Mouse (Mus musculus) heart, embryonic 14.5 days (tissue): ENCODE measurements around the gene Stk40. TPM values are rescaled to one million over a fixed set of nuclear protein-coding genes. Genes with fewer than 3 reads are reported as not detected.

ENCODE experiments used
- ATAC-seq: fragments of 200-750 bp; cut with Nextera tagmentation; 2 replicates; pipeline ENCODE4 v1.8.0; 2017; ENCODE audit warnings: low read depth, moderate TSS enrichment; ENCODE audit not compliant: insufficient number of reproducible peaks, insufficient read depth, low FRiP score
- H3K27ac ChIP-seq, 2 experiments: fragments of 200-500 bp in 1 of 2; fragments of 300-500 bp in 1 of 2; sonication (generic) in 1 of 2; replicated peaks in 1 of 2; 2 replicates each; pipeline ENCODE4 v1.5.1; 2012 to 2014; ENCODE audit warnings: low read depth in 2 of 2, low read length in 2 of 2, control low read depth in 1 of 2, mild to moderate bottlenecking in 1 of 2, mixed read lengths in 1 of 2; ENCODE audit not compliant: control insufficient read depth in 1 of 2, insufficient read depth in 1 of 2
- H3K27me3 ChIP-seq: fragments of 300-500 bp; sonication (generic); 2 replicates; pipeline ENCODE4 v1.6.1; 2014; ENCODE audit warnings: mild to moderate bottlenecking, low read length, control low read depth; ENCODE audit not compliant: control insufficient read depth, insufficient read depth
- H3K36me3 ChIP-seq: fragments of 300-500 bp; sonication (generic); 2 replicates; pipeline ENCODE4 v1.6.1; 2014; ENCODE audit warnings: mild to moderate bottlenecking, control low read depth, low read length, mixed read lengths; ENCODE audit not compliant: control insufficient read depth, insufficient read depth
- H3K4me1 ChIP-seq, 2 experiments: fragments of 200-500 bp in 1 of 2; fragments of 300-500 bp in 1 of 2; sonication (generic) in 1 of 2; 2 replicates each; pipeline ENCODE4 v1.6.1; 2012 to 2014; ENCODE audit warnings: low read length in 2 of 2, control low read depth in 1 of 2, mixed read lengths in 1 of 2; ENCODE audit not compliant: control insufficient read depth in 2 of 2, insufficient read depth in 2 of 2
- H3K4me2 ChIP-seq: fragments of 300-500 bp; sonication (generic); 2 replicates; pipeline ENCODE4 v1.6.1; 2014; ENCODE audit warnings: mild to moderate bottlenecking, low read length
- H3K4me3 ChIP-seq, 2 experiments: fragments of 200-500 bp in 1 of 2; fragments of 300-500 bp in 1 of 2; sonication (generic) in 1 of 2; 2 replicates each; pipeline ENCODE4 v1.5.1; 2012 to 2014; ENCODE audit warnings: low read length in 2 of 2, mild to moderate bottlenecking in 2 of 2, control low read depth in 1 of 2, low read depth in 1 of 2, moderate library complexity in 1 of 2; ENCODE audit not compliant: control insufficient read depth in 1 of 2, insufficient read depth in 1 of 2
- H3K9ac ChIP-seq: fragments of 300-500 bp; sonication (generic); 2 replicates; pipeline ENCODE4 v1.6.1; 2014; ENCODE audit warnings: mild to moderate bottlenecking, low read length
- H3K9me3 ChIP-seq: fragments of 300-500 bp; sonication (generic); 2 replicates; pipeline ENCODE4 v1.6.1; 2016; ENCODE audit warnings: low read length, control low read depth; ENCODE audit not compliant: control insufficient read depth
- WGBS: fragments of 180-500 bp; shearing (Covaris S2); extraction: QIAGEN DNeasy Blood & Tissue Kit; methylation state at CpG from one replicate; pipeline ENCODE4 v1.1.7; 2014; 5-methylcytosine and 5-hydroxymethylcytosine counted together
- polyA plus RNA-seq: library from polyadenylated mRNA; unstranded; fragments of >200 nt; fragmentation: Nextera tagmentation; extraction: Ambion mirVana; gene quantifications from 2 replicates; pipeline ENCODE4 v1.2.1, GENCODE M21; 2014

Gene Stk40
- polyA plus RNA-seq, 1 experiment from 2014 or later = 17.8 TPM

DNA sequence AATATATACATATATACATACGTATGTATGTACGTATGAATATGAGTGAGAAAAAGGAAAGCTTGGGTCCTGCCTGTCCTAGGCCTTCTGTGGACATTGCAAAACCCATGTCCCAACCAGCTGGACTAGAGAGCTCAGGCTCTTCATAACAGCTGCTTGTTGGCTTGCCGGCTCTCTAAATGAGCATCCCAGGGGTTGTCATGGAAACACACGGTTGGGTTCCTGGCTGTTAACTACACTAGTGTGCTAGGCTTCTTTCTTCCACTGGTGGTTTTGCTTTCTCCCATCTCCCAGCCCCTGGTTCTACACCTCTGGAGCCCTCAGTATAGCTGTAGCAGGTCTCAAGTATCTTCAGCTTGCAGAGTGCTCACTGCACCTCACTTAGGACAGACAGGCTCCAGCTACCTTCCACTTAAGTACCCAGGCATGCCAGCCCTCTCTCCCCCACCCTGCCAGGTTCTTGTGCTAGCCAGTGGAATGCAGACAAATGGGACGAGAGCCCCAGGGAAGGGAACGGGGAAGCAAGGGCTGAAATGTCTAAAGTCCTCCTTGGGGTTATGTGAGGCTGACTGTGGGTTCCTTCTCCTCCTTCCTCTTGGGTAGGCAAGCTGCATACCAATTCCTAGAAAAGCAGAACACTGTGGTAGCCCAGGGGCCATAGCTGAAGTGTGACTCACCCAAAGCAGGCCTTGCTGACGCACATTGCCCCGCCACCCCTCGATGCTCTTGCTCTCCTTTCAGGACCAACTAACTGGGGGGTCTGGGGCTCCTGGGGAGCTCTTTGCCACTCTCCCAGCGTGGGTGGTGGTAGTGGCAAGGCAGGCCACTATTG, 27.7 kb downstream of the Stk40 start:
- Histone ChIP-seq H3K27ac (peak overlapping the region in 1 of 2 experiments; percentile 28; a peak in 1 of 4 replicates), H3K9ac (no peak overlapping the region), H3K9me3 (no peaks in the 10 kb centered on the region), H3K36me3 (peaks cover 74% of the 10 kb centered on the region), H3K4me1 (peaks cover 17 to 23% of the 10 kb centered on the region in 2 experiments; a peak in 3 of 4 replicates), H3K27me3 (no peaks in the 10 kb centered on the region), H3K4me2 (no peak overlapping the region), H3K4me3 (no peak overlapping the region)
- 49% methylated on average over 10 of the region's 10 CpGs for WGBS
- ATAC-seq = no peak; the same call in 1 of the 2 replicates

GRCm38 (mm10) chr4:126132636-126133264, 29.0 kb downstream of the Stk40 start:
- 80% methylated on average over 6 of the region's 6 CpGs for WGBS
- Histone ChIP-seq H3K4me2 (no peak overlapping the region), H3K9me3 (no peaks in the 10 kb centered on the region), H3K4me1 (peaks cover 17 to 23% of the 10 kb centered on the region in 2 experiments; a peak in 3 of 4 replicates), H3K9ac (no peak overlapping the region), H3K27ac (0 out of 4 replicates have a peak overlapping the region, but pooled peaks of 1 of the 2 experiments have one; percentile 7), H3K36me3 (peaks cover 75% of the 10 kb centered on the region), H3K4me3 (no peak overlapping the region), H3K27me3 (no peaks in the 10 kb centered on the region)
- ATAC-seq = no peak

GRCm38 (mm10) chr4:126134236-126134635, 30.5 kb downstream of the Stk40 start:
- no peak overlapping the region for H3K9ac ChIP-seq
- H3K4me1 ChIP-seq = peaks cover 17 to 23% of the 10 kb centered on the region in 2 experiments; a peak in 3 of 4 replicates
- no peak overlapping the region for H3K27ac ChIP-seq
- H3K27me3 ChIP-seq = no peaks in the 10 kb centered on the region
- H3K4me3 ChIP-seq = no peak overlapping the region
- no peaks in the 10 kb centered on the region for H3K9me3 ChIP-seq
- ATAC-seq = no peak
- WGBS = 91% methylated on average over 4 of the region's 4 CpGs
- peaks cover 75% of the 10 kb centered on the region for H3K36me3 ChIP-seq
- no peak overlapping the region for H3K4me2 ChIP-seq

- no peak overlapping the region for H3K9ac ChIP-seq
- H3K27ac ChIP-seq = no peak overlapping the region
- H3K27me3 ChIP-seq = no peaks in the 10 kb centered on the region
- H3K4me2 ChIP-seq = no peak overlapping the region
- peaks cover 75% of the 10 kb centered on the region for H3K36me3 ChIP-seq
- H3K9me3 ChIP-seq = no peaks in the 10 kb centered on the region
- H3K4me3 ChIP-seq = no peak overlapping the region
- WGBS = 70% methylated on average over 4 of the region's 4 CpGs
- ATAC-seq = no peak
- peaks cover 17 to 23% of the 10 kb centered on the region in 2 experiments; a peak in 3 of 4 replicates for H3K4me1 ChIP-seq
Measured at GRCm38 (mm10) chr4:126134639-126135038, 30.9 kb downstream of the Stk40 start.

DNA sequence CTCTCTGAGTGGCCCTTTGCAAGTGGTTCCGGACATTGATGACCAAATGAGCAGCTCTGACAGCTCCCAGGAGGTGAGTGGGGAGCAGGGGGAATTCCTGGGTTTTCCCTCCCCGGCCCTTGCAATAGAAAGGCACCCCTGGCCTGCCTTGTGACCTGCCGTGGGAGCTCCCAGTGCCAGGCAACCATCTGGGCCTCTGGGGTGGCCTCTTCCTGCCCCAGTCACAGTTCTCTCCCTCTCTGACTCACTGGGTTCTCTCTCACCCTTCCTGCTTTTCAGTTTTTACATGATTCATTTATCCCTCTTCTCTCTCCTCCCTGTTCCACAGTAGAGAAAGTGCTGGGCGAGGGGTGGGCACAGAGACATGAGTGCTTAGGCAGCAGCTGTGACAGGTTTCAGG, 34.0 kb downstream of the Stk40 start:
- 70% methylated on average over 4 of the region's 4 CpGs for WGBS
- Histone ChIP-seq H3K9ac (no peak overlapping the region), H3K4me2 (no peak overlapping the region), H3K27ac (no peak overlapping the region), H3K4me3 (no peak overlapping the region), H3K27me3 (no peaks in the 10 kb centered on the region), H3K4me1 (peaks cover 9 to 11% of the 10 kb centered on the region in 2 experiments; a peak in 3 of 4 replicates), H3K36me3 (peaks cover 69% of the 10 kb centered on the region), H3K9me3 (no peaks in the 10 kb centered on the region)
- no peak for ATAC-seq

DNA sequence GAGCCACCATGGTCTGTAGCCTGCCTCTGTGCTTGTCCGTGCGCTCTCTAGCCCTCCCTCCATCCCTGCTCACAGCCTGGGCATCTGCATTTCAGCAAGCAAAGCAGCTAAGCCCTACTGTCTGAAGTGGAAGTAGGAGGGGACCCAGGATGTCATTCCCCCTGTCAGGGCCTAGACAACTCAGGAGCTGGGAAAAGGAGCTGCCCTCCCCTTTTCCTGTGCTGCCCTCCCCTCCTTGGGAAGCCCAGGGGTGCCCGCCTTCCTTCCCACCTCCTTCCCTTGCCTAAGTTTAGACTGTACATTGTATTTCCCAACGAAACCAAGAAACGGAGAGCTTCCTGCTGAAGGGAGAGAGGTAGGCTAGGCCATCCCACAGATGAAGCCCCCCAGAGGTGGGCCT, 37.3 kb downstream of the Stk40 start:
- peak overlapping the region; percentile 27 to 62; a peak in 3 of 4 replicates for H3K27ac ChIP-seq
- peaks cover 10 to 11% of the 10 kb centered on the region in 2 experiments; a peak in 3 of 4 replicates for H3K4me1 ChIP-seq
- no peak overlapping the region for H3K4me2 ChIP-seq
- H3K4me3 ChIP-seq = no peak overlapping the region
- H3K27me3 ChIP-seq = no peaks in the 10 kb centered on the region
- H3K9me3 ChIP-seq = no peaks in the 10 kb centered on the region
- no peak overlapping the region for H3K9ac ChIP-seq
- WGBS = 68% methylated on average over 5 of the region's 5 CpGs
- 0 out of 2 replicates have a peak, but pooled peaks have one; percentile 8 for ATAC-seq
- peaks cover 40% of the 10 kb centered on the region for H3K36me3 ChIP-seq

- no peaks in the 10 kb centered on the region for H3K9me3 ChIP-seq
- H3K36me3 ChIP-seq = 0 out of 2 replicates have a peak, but pooled peaks cover 5% of the 10 kb centered on the region
- H3K27me3 ChIP-seq = peaks cover 14% of the 10 kb centered on the region; the same call in 1 of the 2 replicates
- ATAC-seq = no peak
- H3K9ac ChIP-seq = no peak overlapping the region
- 30% methylated on average over 4 of the region's 4 CpGs for WGBS
- peaks cover 26% of the 10 kb centered on the region in 2 experiments for H3K4me1 ChIP-seq
- no peak overlapping the region for H3K27ac ChIP-seq
- no peak overlapping the region for H3K4me3 ChIP-seq
- H3K4me2 ChIP-seq = no peak overlapping the region
Measured at GRCm38 (mm10) chr4:126145396-126145795, 41.6 kb downstream of the Stk40 start.
